Mouse (Mus musculus): ENCODE measurements around the gene Tnr. TPM values are rescaled to one million over a fixed set of nuclear protein-coding genes. Genes with fewer than 3 reads are reported as not detected.

Gene Tnr
- total and polyA plus RNA-seq, 3 experiments = 0.01 TPM; not detected in 2

DNA sequence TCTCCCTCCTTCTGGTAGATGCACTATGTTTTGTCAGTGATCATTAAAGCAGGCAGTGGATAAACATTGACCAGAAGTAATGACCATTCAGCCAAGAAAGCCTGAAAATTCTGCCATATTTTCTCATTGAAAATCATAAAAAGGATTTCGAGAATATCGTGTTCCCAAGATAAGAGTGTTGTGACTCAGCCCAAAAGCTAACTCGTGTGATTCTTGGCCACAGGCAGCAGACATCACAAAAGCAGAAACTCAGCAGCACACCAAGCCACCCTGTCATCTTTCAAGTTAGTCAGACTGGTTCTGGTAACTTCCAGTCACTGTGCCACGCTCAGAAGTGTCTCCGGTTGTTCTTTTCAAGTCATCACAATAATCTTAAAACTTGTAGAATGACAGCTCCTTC lies 367.0 kb downstream of the Tnr start:
- Histone ChIP-seq H3K9ac (ENCODE audit: control insufficient read depth, low read depth, low read length, poor library complexity, severe bottlenecking) (no peak overlapping the region), H3K27me3 (ENCODE audit: control insufficient read depth in 1 of 2, insufficient read depth in 2 of 2, low read length in 2 of 2) (no peaks in the 10 kb centered on the region; a peak in 1 of 4 replicates), H3K9me3 (replicated peaks; ENCODE audit: insufficient read depth, low read length) (no peaks in the 10 kb centered on the region), H3K36me3 (ENCODE audit: control insufficient read depth in 1 of 2, insufficient read depth in 2 of 2, low read length in 2 of 2) (no peaks in the 10 kb centered on the region), H3K79me2 (ENCODE audit: control insufficient read depth, insufficient read depth, low read length, poor library complexity) (no peaks in the 10 kb centered on the region), H3K4me3 (ENCODE audit: control insufficient read depth in 1 of 2, insufficient read depth in 1 of 2, low read depth in 2 of 2, low read length in 2 of 2) (no peak overlapping the region), H3K4me1 (ENCODE audit: control insufficient read depth in 1 of 2, insufficient read depth in 2 of 2, low read length in 2 of 2) (no peaks in the 10 kb centered on the region), H3K27ac (ENCODE audit: control insufficient read depth, low read depth, low read length) (no peak overlapping the region)
- DNase-seq (ENCODE audit: low read depth, low spot score) = no peak
- no peak for TF ChIP-seq RAD21 (IDR thresholded peaks at IDR 0.05; ENCODE audit: low read depth, low read length)
- TF ChIP-seq TAL1 (IDR thresholded peaks at IDR 0.05; ENCODE audit: low read length) = no peak
- no peak for TF ChIP-seq HCFC1 (IDR thresholded peaks at IDR 0.05; ENCODE audit: low read depth, low read length)
- TF ChIP-seq CHD1 (IDR thresholded peaks at IDR 0.05; ENCODE audit: low read depth, low read length) = no peak
- no peak for TF ChIP-seq ZNF384 (IDR thresholded peaks at IDR 0.05; ENCODE audit: low read depth, low read length)
- TF ChIP-seq MXI1 (IDR thresholded peaks at IDR 0.05; ENCODE audit: low read depth, low read length) = no peak
- TF ChIP-seq MAX (IDR thresholded peaks at IDR 0.05; ENCODE audit: low read length) = no peak
- TF ChIP-seq BHLHE40 (IDR thresholded peaks at IDR 0.05; ENCODE audit: borderline replicate concordance, low read depth, low read length) = no peak
- no peak for TF ChIP-seq TCF12 (IDR thresholded peaks at IDR 0.05; ENCODE audit: low read depth, low read length)
- TF ChIP-seq POLR2AphosphoS2 (IDR thresholded peaks at IDR 0.05; ENCODE audit: low read length) = no peak
- TF ChIP-seq ELF1 (IDR thresholded peaks at IDR 0.05; ENCODE audit: low read depth, low read length) = no peak
- no peak for TF ChIP-seq POLR2A (IDR thresholded peaks at IDR 0.05; ENCODE audit: control insufficient read depth in 1 of 2, insufficient read depth in 1 of 2, low read depth in 1 of 2, low read length in 2 of 2, poor library complexity in 1 of 2)
- TF ChIP-seq EP300 (IDR thresholded peaks at IDR 0.05; ENCODE audit: low read depth in 1 of 2, low read length in 2 of 2) = no peak
- TF ChIP-seq NRF1 (IDR thresholded peaks at IDR 0.05; ENCODE audit: insufficient read depth, low read depth, low read length, poor library complexity, severe bottlenecking) = no peak
- TF ChIP-seq CTCF (IDR thresholded peaks at IDR 0.05 in 2 of 3, conservative IDR thresholded peaks at IDR 0.05 in 1 of 3; ENCODE audit: control insufficient read depth in 1 of 3, insufficient read depth in 1 of 3, low read depth in 2 of 3, low read length in 3 of 3, poor library complexity in 1 of 3, severe bottlenecking in 1 of 3) = no peak

DNA sequence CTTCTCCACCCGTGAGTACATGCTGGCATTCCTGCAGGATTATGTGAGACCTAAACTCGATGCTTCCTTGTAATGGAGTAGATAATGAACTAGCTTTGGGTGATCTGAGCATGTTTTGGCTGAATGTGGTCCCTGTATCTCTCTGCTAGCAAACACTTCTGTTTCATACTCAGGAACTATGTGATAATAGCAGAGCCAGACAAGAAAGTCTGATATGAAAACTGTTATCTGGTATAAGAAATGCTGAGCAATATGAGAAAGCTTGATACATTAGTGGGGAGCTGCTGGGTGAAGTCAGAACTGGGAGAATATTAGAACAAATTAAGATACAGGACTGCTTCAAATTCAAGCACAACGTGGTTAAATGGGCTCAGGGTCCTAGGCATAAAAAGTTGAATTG lies 371.5 kb downstream of the Tnr start:
- Histone ChIP-seq H3K79me2 (ENCODE audit: control insufficient read depth, insufficient read depth, low read length, poor library complexity) (no peaks in the 10 kb centered on the region), H3K9ac (ENCODE audit: control insufficient read depth, low read depth, low read length, poor library complexity, severe bottlenecking) (no peak overlapping the region), H3K36me3 (ENCODE audit: control insufficient read depth in 1 of 2, insufficient read depth in 2 of 2, low read length in 2 of 2) (no peaks in the 10 kb centered on the region), H3K9me3 (replicated peaks; ENCODE audit: insufficient read depth, low read length) (no peaks in the 10 kb centered on the region), H3K27me3 (ENCODE audit: control insufficient read depth in 1 of 2, insufficient read depth in 2 of 2, low read length in 2 of 2) (no peaks in the 10 kb centered on the region; a peak in 1 of 4 replicates), H3K27ac (ENCODE audit: control insufficient read depth, low read depth, low read length) (no peak overlapping the region), H3K4me3 (ENCODE audit: control insufficient read depth in 1 of 2, insufficient read depth in 1 of 2, low read depth in 2 of 2, low read length in 2 of 2) (no peak overlapping the region), H3K4me1 (ENCODE audit: control insufficient read depth in 1 of 2, insufficient read depth in 2 of 2, low read length in 2 of 2) (no peaks in the 10 kb centered on the region)
- TF ChIP-seq ZNF384 (IDR thresholded peaks at IDR 0.05; ENCODE audit: low read depth, low read length) (no peak), TBP (IDR thresholded peaks at IDR 0.05; ENCODE audit: low read depth, low read length) (no peak), TAL1 (IDR thresholded peaks at IDR 0.05; ENCODE audit: low read length) (no peak), ZC3H11A (IDR thresholded peaks at IDR 0.05; ENCODE audit: low read depth, low read length) (no peak), MYC (IDR thresholded peaks at IDR 0.05; ENCODE audit: low read depth, low read length) (no peak), POLR2AphosphoS2 (IDR thresholded peaks at IDR 0.05; ENCODE audit: low read length) (no peak), GATA1 (IDR thresholded peaks at IDR 0.05; ENCODE audit: low read depth, low read length) (no peak), ZMIZ1 (IDR thresholded peaks at IDR 0.05; ENCODE audit: low read depth, low read length) (no peak), CHD1 (IDR thresholded peaks at IDR 0.05; ENCODE audit: low read depth, low read length) (no peak), MXI1 (IDR thresholded peaks at IDR 0.05; ENCODE audit: low read depth, low read length) (no peak), UBTF (IDR thresholded peaks at IDR 0.05; ENCODE audit: borderline replicate concordance, insufficient read depth, low read depth, low read length) (no peak), POLR2AphosphoS5 (IDR thresholded peaks at IDR 0.05; ENCODE audit: borderline replicate concordance, low read depth, low read length) (no peak), TCF12 (IDR thresholded peaks at IDR 0.05; ENCODE audit: low read depth, low read length) (no peak)
- no peak for DNase-seq (ENCODE audit: low read depth, low spot score)
